Mouse (Mus musculus) adrenal gland, adult 18-20 months (tissue): Measurements from ENCODE around the gene Adra2b. TPM values are rescaled to one million over a fixed set of nuclear protein-coding genes. Genes with fewer than 3 reads are reported as not detected.

ENCODE experiments used
- DNase-seq, 2 experiments: peaks; one replicate each; pipeline ENCODE4 v3.0.0; 2021 to 2022; ENCODE audit warnings: low spot score in 2 of 2
- long read RNA-seq, 2 experiments: library from polyadenylated mRNA; stranded (forward); transcript quantifications; one replicate each; pipeline ENCODE4 v2.0.0; 2021
- total RNA-seq, 2 experiments: library from RNA; stranded (reverse); gene quantifications; 1 replicate in 1 of 2; 2 replicates in 1 of 2; pipeline ENCODE4 v1.2.3; 2021

The Adra2b gene
- 1 to 10 TPM; 1.1 to 1.9 TPM for total RNA-seq
- long read RNA-seq, experiment 1, full-length matches to known transcripts: 1 of 1 reads
- long read RNA-seq, experiment 1, partial matches to known transcripts: 0 of 1 reads
- long read RNA-seq, experiment 1, other reads (novel, unspliced or antisense): 0 of 1 reads
- long read RNA-seq, experiment 2: 0 reads

DNA sequence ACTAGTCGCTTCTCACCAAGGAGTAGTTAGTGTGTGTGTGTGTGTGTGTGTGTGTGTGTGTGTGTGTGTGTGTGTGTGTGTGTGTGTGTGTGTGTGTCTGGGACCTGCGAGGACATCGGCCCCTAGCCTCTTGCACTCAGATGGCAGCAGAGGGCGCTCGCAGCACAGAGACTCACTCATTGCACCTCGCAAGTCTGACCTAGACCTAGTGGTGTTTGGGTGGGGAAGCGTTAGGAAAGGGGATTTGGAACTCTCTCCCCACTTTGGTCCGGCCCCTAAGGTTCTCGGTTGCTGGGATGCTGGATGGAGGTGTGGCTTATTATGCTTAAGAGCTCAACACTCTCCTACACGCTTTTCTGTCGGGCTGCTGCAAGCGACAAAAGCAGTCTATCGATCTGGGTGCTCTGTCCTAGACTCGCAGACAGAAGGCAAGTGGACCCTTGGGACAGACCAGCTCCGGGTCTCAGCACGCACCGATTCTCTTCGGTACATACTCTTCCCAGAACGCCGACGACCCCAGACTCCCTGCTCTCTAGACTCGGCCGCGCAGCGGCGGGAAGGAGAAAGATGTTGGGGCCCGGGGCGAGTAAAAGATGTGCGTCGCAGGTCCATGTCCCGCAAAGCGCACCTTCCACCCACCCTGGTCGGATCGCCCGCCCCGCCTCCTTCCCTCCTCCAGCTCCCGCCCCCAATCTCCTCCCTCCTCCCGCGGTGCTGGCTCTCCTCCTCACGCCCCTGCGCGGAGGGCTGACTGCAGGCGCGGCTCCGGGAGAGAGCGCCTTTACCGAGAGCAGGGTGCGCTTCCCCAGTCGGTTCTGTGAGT lies at the start of gene Adra2b:
Gene Adra2b (plus strand): TSS at position 750 of the 823 bp plus-strand sequence.
- peak; percentile 81 to 84 for DNase-seq

DNA sequence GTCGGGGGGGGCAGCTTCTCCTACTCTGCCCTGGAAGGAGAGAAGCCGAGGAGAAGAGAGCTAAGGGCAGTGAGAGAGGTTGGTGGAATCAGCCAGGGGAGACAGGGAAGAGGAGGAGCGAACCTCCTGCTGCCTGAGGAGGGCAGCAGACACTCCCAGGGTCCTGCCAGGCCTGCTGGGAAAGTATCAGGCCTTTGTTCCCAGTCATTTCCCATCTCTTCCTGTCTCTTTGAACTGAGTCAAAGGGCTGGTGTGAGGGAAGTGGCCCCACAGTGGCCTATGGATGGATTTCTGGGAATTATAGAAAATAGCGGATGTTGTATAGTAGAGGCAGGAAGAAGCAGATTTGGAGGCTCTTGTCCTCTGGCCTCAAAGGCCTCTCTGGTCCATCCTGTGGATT lies 49.1 kb upstream of the Adra2b start:
- DNase-seq: no peak

DNA sequence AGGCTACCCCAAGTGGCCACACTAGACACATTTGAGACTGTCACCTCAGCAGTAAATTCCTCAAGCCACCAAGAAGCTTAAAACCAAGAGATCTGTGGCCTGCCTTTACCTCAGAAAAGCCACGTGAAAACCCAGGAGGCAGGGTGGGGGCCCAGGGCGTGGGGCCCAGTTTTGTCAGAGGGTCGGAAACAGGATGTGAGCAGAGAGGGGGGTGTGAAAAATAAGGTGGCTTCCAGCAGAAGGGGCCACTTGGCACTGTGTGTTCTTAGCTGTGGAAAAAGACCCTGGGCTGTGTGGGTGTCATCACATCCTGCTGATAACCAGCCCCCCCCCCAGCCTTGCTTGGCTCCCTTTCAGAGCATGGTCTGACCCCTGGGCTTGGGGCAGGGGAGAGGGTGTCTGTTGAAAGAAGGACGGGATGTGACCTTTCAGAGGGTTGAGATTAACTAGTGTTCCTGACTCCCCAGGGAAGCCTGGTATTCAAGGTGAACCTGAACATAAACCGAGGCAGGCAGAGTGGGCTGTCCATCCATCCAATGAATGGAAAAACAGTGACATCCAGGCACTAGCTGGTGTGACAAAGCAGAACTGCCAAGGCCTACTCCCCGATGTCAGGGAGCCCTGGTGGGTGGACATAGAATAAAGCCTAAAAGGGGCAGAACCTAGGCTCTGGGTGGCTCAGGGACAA lies 48.4 kb upstream of the Adra2b start:
- no peak for DNase-seq

DNA sequence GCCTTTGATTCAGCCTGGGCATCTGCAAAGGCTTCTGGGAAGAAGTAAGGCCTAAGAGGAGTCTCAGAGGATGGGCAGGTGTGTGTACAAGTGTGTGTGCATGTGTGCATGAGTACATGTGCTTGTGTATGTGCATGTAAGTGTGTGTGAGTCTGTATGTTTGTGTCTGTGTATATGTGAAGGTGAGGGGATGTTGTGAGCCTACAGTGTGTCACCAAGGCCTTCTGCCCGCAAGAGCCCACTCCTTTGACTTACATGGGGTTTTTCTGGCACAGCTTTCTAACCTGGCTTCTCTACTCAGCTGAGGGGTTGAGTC lies 47.9 kb upstream of the Adra2b start:
- no peak for DNase-seq

DNA sequence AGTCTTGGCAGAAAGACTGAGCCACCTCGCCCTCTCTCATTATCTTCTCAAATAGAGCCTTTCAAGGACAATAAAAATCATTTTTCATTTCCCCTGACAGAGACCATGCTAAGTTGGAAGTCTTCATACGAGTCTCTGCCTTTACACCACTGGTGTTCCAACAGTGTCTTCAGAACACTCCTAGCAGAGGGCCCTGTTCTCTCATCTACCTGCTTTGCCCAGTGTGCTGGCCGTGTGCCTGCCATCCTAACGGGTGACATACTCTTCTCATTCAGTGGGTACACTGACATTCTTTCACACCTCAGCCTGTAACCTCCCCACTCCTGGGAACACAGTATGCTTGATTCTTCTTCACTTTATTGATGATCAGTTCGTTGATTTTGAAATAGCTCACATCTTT lies 46.6 kb upstream of the Adra2b start:
- DNase-seq: no peak

- no peak for DNase-seq
Measured at GRCm38 (mm10) chr2:127318136-127318535, 44.9 kb upstream of the Adra2b start.

- no peak for DNase-seq
Measured at GRCm38 (mm10) chr2:127319071-127319470, 43.9 kb upstream of the Adra2b start.

DNA sequence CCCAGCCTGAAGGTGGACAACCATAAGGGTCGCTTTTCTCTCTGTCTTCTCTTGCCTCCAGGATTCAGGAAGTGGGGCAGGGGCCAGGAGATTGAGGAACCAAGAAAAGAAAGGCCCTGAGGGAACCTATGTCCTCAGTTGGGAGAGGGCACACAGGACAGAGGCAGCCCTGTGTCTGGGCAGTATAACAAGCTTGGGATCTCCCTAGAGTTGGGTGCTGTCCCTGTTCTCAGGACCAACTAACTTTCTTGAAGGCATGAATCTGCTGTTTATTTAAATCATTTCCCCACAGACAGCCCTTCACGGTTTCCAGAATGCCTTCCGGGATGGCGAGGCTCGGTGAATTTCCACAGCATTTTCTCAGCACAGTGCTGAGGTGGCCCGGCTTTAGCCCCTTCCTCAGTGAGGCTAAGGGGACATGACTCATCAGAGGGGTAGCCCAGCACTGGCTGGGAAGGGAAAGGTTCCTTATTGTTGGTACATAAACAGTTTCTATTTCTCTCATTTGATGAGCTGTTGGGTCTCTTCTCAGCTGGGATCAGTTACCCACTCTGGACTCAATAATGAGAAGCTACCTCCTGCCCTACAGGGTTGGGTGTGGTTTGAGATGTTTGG lies 40.2 kb upstream of the Adra2b start:
- no peak for DNase-seq

- DNase-seq: no peak
Measured at GRCm38 (mm10) chr2:127323667-127324066, 39.3 kb upstream of the Adra2b start.

GRCm38 (mm10) chr2:127324456-127324855 lies 38.6 kb upstream of the Adra2b start:
- DNase-seq: no peak

- no peak for DNase-seq
Measured at GRCm38 (mm10) chr2:127328090-127328851, 34.7 kb upstream of the Adra2b start.

GRCm38 (mm10) chr2:127332807-127333570 lies 30.0 kb upstream of the Adra2b start:
- DNase-seq: no peak

DNA sequence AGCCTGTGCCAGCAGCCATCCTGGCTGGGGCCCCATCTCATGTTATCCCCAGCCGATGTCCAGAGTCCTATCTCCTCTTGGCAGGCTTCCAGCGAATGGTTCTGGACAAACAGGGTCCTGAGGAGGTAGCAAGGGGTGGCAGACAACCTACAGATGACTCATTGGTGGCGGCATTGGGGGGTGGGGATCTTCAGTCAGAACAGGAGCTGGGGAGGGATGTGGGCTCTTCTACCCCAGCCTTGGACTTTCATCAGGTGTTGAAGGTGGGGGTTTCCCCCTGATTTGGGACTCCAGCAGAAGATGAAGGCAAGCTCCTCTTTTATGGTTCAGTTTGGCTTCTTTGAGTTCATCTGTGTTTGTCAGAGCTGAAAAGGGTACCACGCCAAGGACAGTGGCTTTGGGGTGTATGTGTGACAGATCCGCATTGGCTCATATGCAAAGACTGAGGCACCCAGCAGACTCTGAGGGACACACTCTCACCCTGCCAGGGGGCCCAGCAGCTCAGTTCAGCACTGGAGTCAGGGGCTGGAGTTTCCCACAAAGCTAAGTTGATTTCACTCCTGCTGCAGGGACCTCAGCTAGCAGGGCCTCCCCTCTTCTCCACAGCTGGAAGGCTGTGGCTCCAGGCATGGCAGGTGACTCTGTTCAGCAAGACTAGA lies 28.9 kb upstream of the Adra2b start:
- no peak for DNase-seq

DNA sequence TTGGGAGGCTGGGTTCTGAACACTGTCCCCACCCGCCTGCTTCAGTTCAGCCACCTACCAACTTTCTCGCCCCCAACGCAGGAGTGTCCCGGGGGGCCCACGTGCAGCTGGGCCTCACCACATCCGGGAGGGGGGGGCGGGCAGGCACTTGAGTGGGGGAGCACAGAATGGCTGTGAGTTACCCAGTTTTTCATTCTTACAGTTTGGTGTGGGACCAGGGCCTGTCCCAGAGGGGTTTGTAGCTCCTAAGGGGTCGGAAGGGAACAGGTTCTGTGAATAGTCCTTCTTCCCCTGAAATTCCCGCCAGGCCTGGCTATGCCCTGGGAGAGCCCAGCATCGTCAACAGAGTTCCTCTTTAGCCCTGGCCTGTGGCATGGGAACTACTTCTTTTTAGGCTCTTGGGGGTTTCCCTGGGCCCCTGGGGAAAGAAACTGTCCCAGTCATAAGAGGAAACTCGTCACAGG lies 27.9 kb upstream of the Adra2b start:
- no peak for DNase-seq

- DNase-seq: peak; percentile 63 to 76
Measured at GRCm38 (mm10) chr2:127335767-127336496, 27.1 kb upstream of the Adra2b start, which contains the start of gene Dusp2. Dusp2 (plus strand) TSS chr2:127336159.

DNA sequence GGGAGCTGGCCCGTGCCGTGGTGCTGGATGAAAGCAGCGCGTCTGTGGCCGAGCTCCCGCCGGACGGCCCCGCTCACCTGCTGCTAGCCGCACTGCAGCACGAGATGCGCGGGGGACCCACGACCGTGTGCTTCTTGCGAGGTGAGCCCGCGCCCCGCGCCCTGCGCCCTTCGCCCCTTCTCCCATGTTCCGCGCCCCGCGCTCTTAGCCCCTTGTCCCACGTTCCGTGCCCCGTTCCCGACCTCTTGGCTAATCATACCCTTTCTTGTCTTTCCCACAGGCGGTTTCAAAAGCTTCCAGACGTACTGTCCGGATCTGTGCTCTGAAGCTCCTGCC lies 26.5 kb upstream of the Adra2b start:
- no peak for DNase-seq

GRCm38 (mm10) chr2:127336885-127337284 lies 26.1 kb upstream of the Adra2b start:
- no peak for DNase-seq

DNA sequence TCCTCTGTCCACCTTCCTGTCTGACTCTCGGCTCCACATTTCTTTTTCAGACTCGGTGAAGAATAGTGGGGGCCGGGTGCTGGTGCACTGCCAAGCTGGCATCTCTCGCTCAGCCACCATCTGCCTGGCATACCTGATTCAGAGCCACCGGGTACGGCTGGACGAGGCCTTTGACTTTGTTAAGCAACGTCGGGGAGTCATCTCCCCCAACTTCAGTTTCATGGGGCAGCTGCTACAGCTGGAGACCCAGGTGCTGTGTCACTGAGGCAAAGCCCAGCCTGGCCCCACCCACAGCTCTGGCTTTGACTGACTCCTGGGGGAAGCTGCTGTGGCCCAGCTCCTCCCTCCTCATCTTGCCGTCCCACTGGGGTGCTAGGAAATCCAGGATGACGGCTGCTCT lies 25.5 kb upstream of the Adra2b start:
- DNase-seq: no peak

DNA sequence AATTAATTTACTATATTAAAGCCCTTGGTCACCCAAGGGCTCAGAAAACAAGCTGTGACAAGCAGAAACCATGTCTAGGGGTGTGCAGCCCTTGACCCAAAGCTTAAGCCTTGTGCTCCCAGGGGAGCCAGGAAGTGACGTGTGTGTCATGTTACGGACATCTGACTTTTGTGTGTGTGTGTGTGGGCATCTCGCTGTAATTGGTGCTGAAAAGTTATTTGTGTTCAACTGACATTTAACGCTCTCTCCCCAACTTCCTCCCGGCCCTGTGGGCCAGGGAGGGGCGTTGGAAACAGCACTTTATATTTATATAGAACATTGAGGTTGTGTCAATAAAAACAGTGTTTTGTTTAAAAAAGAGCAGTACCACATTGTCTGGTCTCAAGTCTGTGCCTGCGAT lies 25.0 kb upstream of the Adra2b start:
- no peak for DNase-seq
